Mouse (Mus musculus): ENCODE results near the gene Gm17604.
A peak's percentile ranks its signal among the peaks of the same experiment; 100 is the strongest.

Gm17604 gene

DNA sequence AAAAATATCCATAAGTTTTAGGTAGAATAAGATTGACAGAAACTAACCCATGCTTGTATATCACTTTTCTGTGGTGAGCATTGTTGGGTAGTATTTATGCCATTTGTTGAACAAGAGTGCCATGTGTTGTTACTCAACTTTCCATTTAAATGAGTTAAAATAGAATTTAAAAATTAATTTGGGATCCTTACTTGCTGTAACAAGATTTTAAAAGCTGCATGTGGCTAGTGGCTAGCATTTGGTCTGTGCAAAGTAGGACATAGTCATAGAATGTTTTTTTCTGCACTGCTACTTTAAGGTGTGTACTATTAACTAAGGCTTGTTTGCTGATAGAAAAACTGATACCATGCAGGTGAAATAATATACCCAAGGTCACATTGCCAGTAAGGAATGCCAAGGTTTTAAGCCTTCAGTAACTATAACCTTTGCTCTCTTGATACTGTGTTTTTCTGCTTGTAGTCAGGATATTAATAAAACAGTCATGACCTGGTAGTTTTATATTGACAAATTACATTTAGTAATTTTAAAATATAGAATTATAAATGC, at the start of gene Gm17604:
Gm17604 (minus strand) TSS at position 51 of the 546 bp plus-strand sequence.
- no peak for DNase-seq

DNA sequence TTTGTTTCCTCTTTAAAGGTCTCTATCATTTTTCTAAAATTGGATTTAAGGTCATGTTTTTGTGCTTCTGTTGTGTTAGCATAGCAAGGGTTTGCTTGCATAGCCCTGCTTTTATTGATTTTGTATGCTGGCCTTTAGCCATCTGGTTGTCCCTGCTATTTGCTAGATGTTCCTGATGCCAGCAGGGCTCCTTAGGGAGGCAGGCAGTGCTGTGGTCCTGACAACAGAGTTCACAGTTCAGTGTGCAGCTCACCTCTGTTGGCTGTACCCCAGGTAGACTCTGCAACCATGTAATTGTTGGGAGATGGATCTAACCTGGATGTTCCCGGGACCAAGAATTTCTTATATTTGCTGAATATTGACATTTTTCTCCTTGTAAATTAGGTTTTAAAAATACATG, 45.3 kb upstream of the Gm17604 start:
- DNase-seq = no peak

DNA sequence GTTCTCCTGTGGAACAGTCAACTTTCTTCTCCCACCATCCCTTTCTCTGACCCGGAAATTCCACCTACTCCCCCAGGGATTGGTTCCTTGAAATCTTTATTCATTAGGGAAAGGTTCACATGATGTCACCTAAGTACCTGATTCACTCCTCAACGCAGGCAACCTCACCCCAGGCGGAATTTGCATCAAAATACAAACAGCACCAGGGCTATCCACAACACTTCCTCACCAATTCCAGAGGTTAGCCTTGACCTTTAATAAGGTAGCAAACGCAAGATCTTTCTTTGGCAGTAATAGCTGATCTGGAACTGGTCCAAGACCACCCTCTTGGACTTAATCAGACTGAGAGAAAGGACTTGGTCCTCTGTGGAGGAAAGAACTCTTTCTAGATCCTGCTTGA, 1.5 kb downstream of the Gm17604 start:
- peak; percentile 89 for DNase-seq

DNA sequence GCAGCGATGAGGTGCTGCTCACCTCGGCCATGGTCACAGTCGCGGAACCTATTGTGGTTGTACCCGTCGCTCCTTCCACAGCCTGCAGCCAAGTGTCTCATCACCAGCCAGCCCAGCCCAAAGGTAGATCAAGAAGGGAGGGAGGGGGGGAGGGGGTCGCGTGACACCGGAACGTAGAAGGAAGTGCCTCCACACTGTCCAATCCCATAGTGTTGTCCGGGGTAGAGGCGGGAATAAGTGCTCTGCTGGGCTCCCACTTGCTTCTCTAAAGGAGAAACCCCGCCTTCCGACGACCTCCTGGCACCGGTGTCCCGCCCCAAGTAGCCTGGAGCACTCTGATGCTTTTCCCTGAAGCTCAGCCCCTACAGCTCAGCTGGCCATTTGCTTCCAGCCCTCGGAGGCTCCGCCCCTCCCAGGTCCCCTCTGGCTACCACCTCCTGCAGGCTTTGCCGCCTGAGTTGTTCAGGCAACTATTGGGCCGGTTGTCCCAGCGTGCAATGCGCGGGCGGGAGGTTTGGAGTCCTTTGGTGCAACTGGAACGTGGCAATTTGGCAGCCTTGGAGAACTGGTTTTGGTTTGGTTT, 24.3 kb downstream of the Gm17604 start, which contains the start of the genes Mospd2 and Fancb:
Mospd2 (minus strand) TSS at position 183 of the 583 bp plus-strand sequence.
Fancb (plus strand) TSS at position 400 of the 583 bp plus-strand sequence.
- peak; percentile 100 for DNase-seq

DNA sequence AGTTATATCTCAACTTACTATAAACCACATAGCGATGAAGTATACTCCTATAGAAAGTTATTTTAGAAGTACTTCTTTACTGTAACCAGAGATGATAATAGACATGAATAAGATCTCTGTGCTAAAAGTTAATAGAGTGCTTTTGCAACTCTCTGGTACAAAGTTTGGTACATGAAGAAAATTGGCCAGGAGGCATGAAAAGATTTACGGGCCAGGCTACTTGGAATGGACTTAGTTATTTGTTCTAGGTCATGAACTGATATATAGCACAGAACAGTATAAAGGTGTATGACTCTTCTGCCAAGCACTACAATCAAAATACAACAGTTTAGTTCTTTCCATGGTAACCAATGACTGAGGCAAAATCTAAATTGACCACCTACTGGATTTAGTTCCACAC, 25.8 kb downstream of the Gm17604 start:
- no peak for DNase-seq

DNA sequence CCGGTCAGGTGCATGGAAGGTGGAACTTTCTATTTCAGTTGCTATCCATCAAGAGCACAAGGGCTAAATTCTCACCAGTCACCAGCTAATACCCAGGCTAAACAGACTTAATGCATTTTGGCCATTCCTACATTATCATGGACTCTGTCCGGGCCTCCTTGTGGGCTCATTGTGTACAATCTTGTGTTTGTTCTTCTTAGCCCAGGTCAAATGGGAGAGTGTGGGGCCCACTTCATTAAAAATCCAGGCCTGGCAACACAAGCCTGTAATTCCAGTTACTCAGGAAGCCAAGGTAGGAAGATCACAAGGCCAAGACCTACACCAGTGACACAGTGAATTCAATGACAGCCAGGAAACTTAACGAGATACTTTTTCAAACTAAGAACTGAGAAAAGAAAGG, 33.4 kb downstream of the Gm17604 start:
- DNase-seq = peak; percentile 83

DNA sequence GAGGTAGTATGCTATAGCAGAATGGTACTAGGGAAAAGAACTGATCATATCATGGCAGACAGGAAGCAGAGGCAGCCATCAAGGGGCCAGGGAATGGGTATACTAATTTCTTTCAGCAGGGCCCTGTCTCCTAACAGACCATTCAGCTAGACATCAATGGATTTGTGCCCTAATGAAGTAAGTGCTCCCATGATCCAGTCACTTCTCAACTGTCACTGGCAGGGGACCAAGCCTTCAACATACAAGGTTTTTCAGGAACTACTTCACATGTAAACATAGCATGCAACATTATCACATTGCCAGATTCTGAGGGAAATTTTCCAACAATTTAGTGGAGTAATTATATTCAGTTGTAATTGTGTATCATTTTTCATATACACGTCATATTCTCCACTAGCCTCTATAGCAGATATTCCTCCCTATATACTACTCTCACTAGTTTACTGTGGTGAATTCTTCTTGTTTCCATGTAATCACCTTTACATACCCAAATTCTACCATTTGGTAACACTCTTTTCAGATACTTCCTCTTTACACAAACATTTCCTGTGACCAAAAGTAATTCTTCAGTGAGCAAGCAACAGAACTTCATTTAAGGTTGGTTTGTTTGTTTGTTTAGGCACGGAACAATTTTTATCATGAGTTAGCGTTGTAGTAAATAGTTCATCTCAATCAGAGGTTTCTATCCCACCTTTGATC, 38.7 kb downstream of the Gm17604 start:
- no peak for DNase-seq
